Mouse (Mus musculus): Measurements from ENCODE around the gene Dclk1. TPM values are rescaled to one million over a fixed set of nuclear protein-coding genes. Genes with fewer than 3 reads are reported as not detected.
A peak's percentile ranks its signal among the peaks of the same experiment; 100 is the strongest.

Dclk1 gene
- polyA plus RNA-seq, 1 experiment from 2014 or later, result 24.5 TPM

DNA sequence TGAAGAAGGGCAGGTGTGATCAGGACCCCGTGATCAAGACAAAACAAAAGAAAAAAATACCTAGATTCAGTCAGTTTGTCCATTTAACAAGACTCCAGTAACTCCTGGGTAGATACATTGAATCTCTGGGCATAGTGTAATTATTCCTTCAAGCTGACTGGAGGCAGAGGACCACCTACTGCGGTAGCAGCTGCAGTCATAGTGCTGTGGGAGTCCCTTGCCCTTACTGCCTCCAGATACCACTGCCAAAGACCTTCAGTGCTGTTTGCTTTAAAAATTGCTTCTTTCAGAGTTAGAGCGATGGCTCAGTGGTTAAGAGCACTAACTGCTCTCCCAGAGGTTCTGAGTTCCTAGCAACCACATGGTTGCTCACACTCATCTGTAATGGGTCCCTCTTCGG, 309.7 kb downstream of the Dclk1 start:
- no peaks in the 10 kb centered on the region for H3K9me3 ChIP-seq (ENCODE audit: control insufficient read depth, low read length)
- H3K9ac ChIP-seq (ENCODE audit: low read depth, low read length), result no peak overlapping the region
- ATAC-seq (ENCODE audit: low FRiP score, low TSS enrichment), result no peak
- no peaks in the 10 kb centered on the region for H3K36me3 ChIP-seq (ENCODE audit: control insufficient read depth, insufficient read depth, low read length)
- 84% methylated on average over 4 of the region's 4 CpGs for WGBS
- no peak overlapping the region for H3K4me3 ChIP-seq (ENCODE audit: low read length)
- no peaks in the 10 kb centered on the region for H3K4me1 ChIP-seq (ENCODE audit: control insufficient read depth, insufficient read depth, low read length)
- no peak overlapping the region for H3K4me2 ChIP-seq (replicated peaks; ENCODE audit: low read depth, low read length)
- no peaks in the 10 kb centered on the region for H3K27me3 ChIP-seq (ENCODE audit: control insufficient read depth, insufficient read depth, low read length)
- H3K27ac ChIP-seq (ENCODE audit: low read depth, low read length), result no peak overlapping the region

- Histone ChIP-seq H3K27me3 (ENCODE audit: control insufficient read depth, insufficient read depth, low read length) (no peaks in the 10 kb centered on the region), H3K9me3 (ENCODE audit: control insufficient read depth, low read length) (no peaks in the 10 kb centered on the region), H3K27ac (ENCODE audit: low read depth, low read length) (no peak overlapping the region), H3K9ac (ENCODE audit: low read depth, low read length) (no peak overlapping the region), H3K4me2 (replicated peaks; ENCODE audit: low read depth, low read length) (no peak overlapping the region), H3K4me3 (ENCODE audit: low read length) (no peak overlapping the region), H3K4me1 (ENCODE audit: control insufficient read depth, insufficient read depth, low read length) (0 out of 2 replicates have a peak, but pooled peaks cover under 1% of the 10 kb centered on the region), H3K36me3 (ENCODE audit: control insufficient read depth, insufficient read depth, low read length) (no peaks in the 10 kb centered on the region)
- ATAC-seq (ENCODE audit: low FRiP score, low TSS enrichment), result no peak
- WGBS, result 93% methylated on average over 9 of the region's 9 CpGs
Observed at GRCm38 (mm10) chr3:55553031-55553430, 310.9 kb downstream of the Dclk1 start.

- H3K27me3 ChIP-seq (ENCODE audit: control insufficient read depth, insufficient read depth, low read length), result no peaks in the 10 kb centered on the region
- H3K4me2 ChIP-seq (replicated peaks; ENCODE audit: low read depth, low read length), result no peak overlapping the region
- H3K4me3 ChIP-seq (ENCODE audit: low read length), result no peak overlapping the region
- no peaks in the 10 kb centered on the region for H3K36me3 ChIP-seq (ENCODE audit: control insufficient read depth, insufficient read depth, low read length)
- H3K4me1 ChIP-seq (ENCODE audit: control insufficient read depth, insufficient read depth, low read length), result 0 out of 2 replicates have a peak, but pooled peaks cover 5% of the 10 kb centered on the region
- no peak for ATAC-seq (ENCODE audit: low FRiP score, low TSS enrichment)
- no peak overlapping the region for H3K9ac ChIP-seq (ENCODE audit: low read depth, low read length)
- H3K27ac ChIP-seq (ENCODE audit: low read depth, low read length), result no peak overlapping the region
- WGBS, result 86% methylated on average over 6 of the region's 6 CpGs
- no peaks in the 10 kb centered on the region for H3K9me3 ChIP-seq (ENCODE audit: control insufficient read depth, low read length)
Observed at GRCm38 (mm10) chr3:55555848-55556247, 313.7 kb downstream of the Dclk1 start.

DNA sequence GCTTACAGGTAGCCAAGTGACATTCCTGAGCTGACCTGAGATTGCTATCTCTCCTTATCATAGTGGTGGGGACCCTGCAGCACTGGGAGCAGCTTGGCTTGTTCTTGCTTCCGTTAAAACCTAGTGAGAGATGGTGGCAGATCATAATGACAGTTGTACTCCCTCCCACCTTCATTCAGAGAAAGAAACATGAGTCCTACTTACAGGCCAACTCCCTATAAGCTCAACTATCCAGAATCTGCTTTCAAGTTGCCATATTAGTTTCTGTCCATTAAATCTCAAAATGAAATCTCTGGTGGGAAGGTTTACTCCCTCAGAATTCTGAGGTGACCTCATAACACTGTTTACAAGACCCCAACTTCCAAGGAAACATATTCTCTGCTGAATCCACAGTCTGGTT, 316.4 kb downstream of the Dclk1 start:
- Histone ChIP-seq H3K27me3 (ENCODE audit: control insufficient read depth, insufficient read depth, low read length) (no peaks in the 10 kb centered on the region), H3K4me1 (ENCODE audit: control insufficient read depth, insufficient read depth, low read length) (0 out of 2 replicates have a peak, but pooled peaks cover 5% of the 10 kb centered on the region), H3K27ac (ENCODE audit: low read depth, low read length) (no peak overlapping the region), H3K9ac (ENCODE audit: low read depth, low read length) (no peak overlapping the region), H3K9me3 (ENCODE audit: control insufficient read depth, low read length) (no peaks in the 10 kb centered on the region), H3K4me2 (replicated peaks; ENCODE audit: low read depth, low read length) (no peak overlapping the region), H3K36me3 (ENCODE audit: control insufficient read depth, insufficient read depth, low read length) (no peaks in the 10 kb centered on the region), H3K4me3 (ENCODE audit: low read length) (no peak overlapping the region)
- WGBS, result 17% methylated on average over 1 of the region's 1 CpGs
- ATAC-seq (ENCODE audit: low FRiP score, low TSS enrichment), result peak; percentile 43; the same call in 1 of the 2 replicates

- Histone ChIP-seq H3K27me3 (ENCODE audit: control insufficient read depth, insufficient read depth, low read length) (no peaks in the 10 kb centered on the region), H3K27ac (ENCODE audit: low read depth, low read length) (no peak overlapping the region), H3K4me1 (ENCODE audit: control insufficient read depth, insufficient read depth, low read length) (no peaks in the 10 kb centered on the region), H3K9ac (ENCODE audit: low read depth, low read length) (no peak overlapping the region), H3K36me3 (ENCODE audit: control insufficient read depth, insufficient read depth, low read length) (no peaks in the 10 kb centered on the region), H3K4me3 (ENCODE audit: low read length) (no peak overlapping the region), H3K9me3 (ENCODE audit: control insufficient read depth, low read length) (no peaks in the 10 kb centered on the region), H3K4me2 (replicated peaks; ENCODE audit: low read depth, low read length) (no peak overlapping the region)
- 88% methylated on average over 3 of the region's 3 CpGs for WGBS
- no peak for ATAC-seq (ENCODE audit: low FRiP score, low TSS enrichment)
Observed at GRCm38 (mm10) chr3:55567476-55567875, 325.3 kb downstream of the Dclk1 start.

- WGBS, result 42% methylated on average over 10 of the region's 10 CpGs
- no peak overlapping the region for H3K9ac ChIP-seq (ENCODE audit: low read depth, low read length)
- no peaks in the 10 kb centered on the region for H3K36me3 ChIP-seq (ENCODE audit: control insufficient read depth, insufficient read depth, low read length)
- H3K27ac ChIP-seq (ENCODE audit: low read depth, low read length), result no peak overlapping the region
- H3K27me3 ChIP-seq (ENCODE audit: control insufficient read depth, insufficient read depth, low read length), result no peaks in the 10 kb centered on the region
- no peaks in the 10 kb centered on the region for H3K4me1 ChIP-seq (ENCODE audit: control insufficient read depth, insufficient read depth, low read length)
- no peak for ATAC-seq (ENCODE audit: low FRiP score, low TSS enrichment)
- H3K9me3 ChIP-seq (ENCODE audit: control insufficient read depth, low read length), result no peaks in the 10 kb centered on the region
- no peak overlapping the region for H3K4me2 ChIP-seq (replicated peaks; ENCODE audit: low read depth, low read length)
- no peak overlapping the region for H3K4me3 ChIP-seq (ENCODE audit: low read length)
Observed at GRCm38 (mm10) chr3:55569539-55569938, 327.4 kb downstream of the Dclk1 start.

- no peaks in the 10 kb centered on the region for H3K4me1 ChIP-seq (ENCODE audit: control insufficient read depth, insufficient read depth, low read length)
- 85% methylated on average over 3 of the region's 3 CpGs for WGBS
- H3K27me3 ChIP-seq (ENCODE audit: control insufficient read depth, insufficient read depth, low read length), result no peaks in the 10 kb centered on the region
- no peak for ATAC-seq (ENCODE audit: low FRiP score, low TSS enrichment)
- H3K27ac ChIP-seq (ENCODE audit: low read depth, low read length), result no peak overlapping the region
- H3K9ac ChIP-seq (ENCODE audit: low read depth, low read length), result no peak overlapping the region
- no peaks in the 10 kb centered on the region for H3K9me3 ChIP-seq (ENCODE audit: control insufficient read depth, low read length)
- no peak overlapping the region for H3K4me3 ChIP-seq (ENCODE audit: low read length)
- no peak overlapping the region for H3K4me2 ChIP-seq (replicated peaks; ENCODE audit: low read depth, low read length)
- H3K36me3 ChIP-seq (ENCODE audit: control insufficient read depth, insufficient read depth, low read length), result no peaks in the 10 kb centered on the region
Observed at GRCm38 (mm10) chr3:55571034-55571433, 328.9 kb downstream of the Dclk1 start.

DNA sequence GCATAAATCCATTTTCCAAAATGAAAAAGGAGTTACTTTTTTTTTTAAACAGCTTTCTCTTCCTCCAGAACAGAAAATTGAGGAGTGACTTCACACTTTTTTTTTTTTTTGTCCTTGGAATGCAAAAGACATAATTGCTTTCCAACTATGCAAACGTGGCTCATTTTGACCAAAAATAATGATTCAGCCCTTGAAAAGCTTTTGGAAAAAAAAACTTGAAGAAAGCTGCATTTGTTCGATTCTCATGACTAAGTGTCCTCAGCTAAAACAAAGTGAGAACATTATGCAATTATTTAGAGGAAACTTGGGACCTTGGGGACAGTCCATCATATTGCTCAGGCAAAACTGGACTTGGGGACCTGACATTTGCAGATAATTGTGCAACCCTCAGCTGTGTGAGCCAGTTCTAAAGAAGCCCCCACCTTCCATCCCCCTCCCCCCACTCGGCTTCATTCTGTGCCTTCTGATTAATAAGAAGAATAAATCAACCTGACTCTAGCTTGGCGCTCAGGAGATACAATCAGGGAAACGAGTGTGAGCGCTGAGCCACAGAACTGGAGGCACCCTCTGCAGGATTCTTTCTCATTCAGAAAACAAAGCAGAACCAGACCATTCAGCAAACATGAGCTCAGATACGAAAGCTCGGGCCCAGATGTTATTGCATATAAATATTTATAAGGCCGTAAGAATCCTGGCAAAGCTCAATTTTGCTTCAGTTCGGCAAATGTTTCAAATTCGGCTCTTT, 329.6 kb downstream of the Dclk1 start:
- no peaks in the 10 kb centered on the region for H3K27me3 ChIP-seq (ENCODE audit: control insufficient read depth, insufficient read depth, low read length)
- H3K9me3 ChIP-seq (ENCODE audit: control insufficient read depth, low read length), result no peaks in the 10 kb centered on the region
- no peak overlapping the region for H3K27ac ChIP-seq (ENCODE audit: low read depth, low read length)
- H3K4me2 ChIP-seq (replicated peaks; ENCODE audit: low read depth, low read length), result no peak overlapping the region
- H3K9ac ChIP-seq (ENCODE audit: low read depth, low read length), result no peak overlapping the region
- no peak for ATAC-seq (ENCODE audit: low FRiP score, low TSS enrichment)
- no peaks in the 10 kb centered on the region for H3K4me1 ChIP-seq (ENCODE audit: control insufficient read depth, insufficient read depth, low read length)
- H3K4me3 ChIP-seq (ENCODE audit: low read length), result no peak overlapping the region
- WGBS, result 51% methylated on average over 11 of the region's 11 CpGs
- no peaks in the 10 kb centered on the region for H3K36me3 ChIP-seq (ENCODE audit: control insufficient read depth, insufficient read depth, low read length)

DNA sequence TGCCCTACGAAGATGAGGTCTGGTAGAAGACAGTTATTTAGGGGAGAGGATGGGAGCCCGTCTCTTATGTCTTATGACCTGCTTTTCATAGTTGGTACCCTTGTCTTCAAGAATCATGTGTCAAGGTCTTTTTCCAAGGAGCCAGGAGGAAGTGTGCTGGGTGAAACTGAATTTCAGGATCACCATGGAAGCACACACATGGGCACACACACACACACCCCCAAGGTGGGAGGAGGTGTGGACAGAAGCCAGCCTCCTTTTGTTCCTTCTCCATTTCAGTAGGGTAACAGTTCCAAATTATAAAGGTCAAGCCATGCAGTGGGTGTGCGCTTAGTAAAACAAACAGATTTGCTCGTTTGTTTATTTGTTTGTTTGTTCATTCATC, 330.1 kb downstream of the Dclk1 start:
- H3K4me2 ChIP-seq (replicated peaks; ENCODE audit: low read depth, low read length), result no peak overlapping the region
- H3K27ac ChIP-seq (ENCODE audit: low read depth, low read length), result no peak overlapping the region
- no peak for ATAC-seq (ENCODE audit: low FRiP score, low TSS enrichment)
- no peak overlapping the region for H3K9ac ChIP-seq (ENCODE audit: low read depth, low read length)
- H3K36me3 ChIP-seq (ENCODE audit: control insufficient read depth, insufficient read depth, low read length), result no peaks in the 10 kb centered on the region
- H3K9me3 ChIP-seq (ENCODE audit: control insufficient read depth, low read length), result no peaks in the 10 kb centered on the region
- no peaks in the 10 kb centered on the region for H3K27me3 ChIP-seq (ENCODE audit: control insufficient read depth, insufficient read depth, low read length)
- H3K4me3 ChIP-seq (ENCODE audit: low read length), result no peak overlapping the region
- no peaks in the 10 kb centered on the region for H3K4me1 ChIP-seq (ENCODE audit: control insufficient read depth, insufficient read depth, low read length)
- WGBS, result 80% methylated on average over 4 of the region's 4 CpGs
